Mouse (Mus musculus) bone marrow, adult 2 months (tissue): Measurements from ENCODE around the gene Atp7a.

ENCODE experiments used
- CTCF ChIP-seq: fragments of 200-500 bp; IDR thresholded peaks from 2 replicates; pipeline ENCODE4 v1.5.1; 2011; ENCODE audit warnings: low read length, control low read depth; ENCODE audit not compliant: control insufficient read depth, insufficient read depth
- POLR2A ChIP-seq: fragments of 200-500 bp; IDR thresholded peaks from 2 replicates; pipeline ENCODE4 v1.6.1; 2011; ENCODE audit warnings: low read depth, mild to moderate bottlenecking, control low read depth, low read length, borderline replicate concordance; ENCODE audit not compliant: control insufficient read depth

DNA sequence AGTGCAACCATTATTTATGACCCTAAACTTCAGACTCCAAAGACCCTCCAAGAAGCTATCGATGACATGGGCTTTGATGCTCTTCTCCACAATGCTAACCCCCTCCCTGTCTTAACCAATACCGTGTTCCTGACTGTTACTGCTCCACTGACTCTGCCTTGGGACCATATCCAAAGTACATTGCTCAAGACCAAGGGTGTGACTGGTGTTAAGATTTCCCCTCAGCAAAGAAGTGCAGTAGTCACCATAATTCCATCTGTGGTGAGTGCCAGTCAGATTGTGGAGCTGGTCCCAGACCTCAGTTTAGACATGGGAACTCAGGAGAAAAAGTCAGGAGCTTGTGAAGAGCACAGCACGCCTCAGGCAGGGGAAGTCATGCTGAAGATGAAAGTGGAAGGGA is 58.1 kb downstream of the Atp7a start:
- TF ChIP-seq POLR2A (no peak), CTCF (no peak)
